Mouse (Mus musculus): ENCODE measurements around the gene Cenpu. TPM values are rescaled to one million over a fixed set of nuclear protein-coding genes. Genes with fewer than 3 reads are reported as not detected.

Gene Cenpu
- polyA plus RNA-seq, 1 experiment from 2014 or later = 7.6 TPM

- H3K27me3 ChIP-seq (replicated peaks; ENCODE audit: control insufficient read depth, insufficient read depth, low read length) = no peaks in the 10 kb centered on the region
- H3K4me2 ChIP-seq (replicated peaks; ENCODE audit: low read depth) = no peak overlapping the region
- H3K4me1 ChIP-seq (replicated peaks; ENCODE audit: control insufficient read depth, insufficient read depth, low read length) = no peaks in the 10 kb centered on the region
- WGBS = 89% methylated on average over 3 of the region's 3 CpGs
- TF ChIP-seq CTCF (IDR thresholded peaks at IDR 0.05; ENCODE audit: low read depth) = no peak
- peaks cover 72% of the 10 kb centered on the region for H3K36me3 ChIP-seq (ENCODE audit: control insufficient read depth, insufficient read depth)
- H3K4me3 ChIP-seq (ENCODE audit: low read depth, low read length) = no peak overlapping the region
- H3K9me3 ChIP-seq (ENCODE audit: control insufficient read depth) = no peaks in the 10 kb centered on the region
- no peak overlapping the region for H3K27ac ChIP-seq (ENCODE audit: low read depth, low read length)
- ATAC-seq = no peak
- no peak overlapping the region for H3K9ac ChIP-seq (ENCODE audit: low read depth, low read length)
Measured at GRCm38 (mm10) chr8:46509474-46509873, 42.4 kb upstream of the Cenpu start.

GRCm38 (mm10) chr8:46511336-46511735, 40.5 kb upstream of the Cenpu start:
- no peak for TF ChIP-seq CTCF (IDR thresholded peaks at IDR 0.05; ENCODE audit: low read depth)
- Histone ChIP-seq H3K9ac (ENCODE audit: low read depth, low read length) (no peak overlapping the region), H3K4me2 (replicated peaks; ENCODE audit: low read depth) (no peak overlapping the region), H3K4me3 (ENCODE audit: low read depth, low read length) (no peak overlapping the region), H3K27ac (ENCODE audit: low read depth, low read length) (no peak overlapping the region), H3K4me1 (replicated peaks; ENCODE audit: control insufficient read depth, insufficient read depth, low read length) (no peaks in the 10 kb centered on the region), H3K27me3 (replicated peaks; ENCODE audit: control insufficient read depth, insufficient read depth, low read length) (no peaks in the 10 kb centered on the region), H3K9me3 (ENCODE audit: control insufficient read depth) (no peaks in the 10 kb centered on the region), H3K36me3 (ENCODE audit: control insufficient read depth, insufficient read depth) (peaks cover 75% of the 10 kb centered on the region)
- ATAC-seq = no peak
- 86% methylated on average over 9 of the region's 9 CpGs for WGBS

- Histone ChIP-seq H3K9ac (ENCODE audit: low read depth, low read length) (no peak overlapping the region), H3K36me3 (ENCODE audit: control insufficient read depth, insufficient read depth) (peaks cover 73% of the 10 kb centered on the region), H3K27me3 (replicated peaks; ENCODE audit: control insufficient read depth, insufficient read depth, low read length) (no peaks in the 10 kb centered on the region), H3K9me3 (ENCODE audit: control insufficient read depth) (no peaks in the 10 kb centered on the region), H3K27ac (ENCODE audit: low read depth, low read length) (no peak overlapping the region), H3K4me2 (replicated peaks; ENCODE audit: low read depth) (no peak overlapping the region), H3K4me3 (ENCODE audit: low read depth, low read length) (no peak overlapping the region), H3K4me1 (replicated peaks; ENCODE audit: control insufficient read depth, insufficient read depth, low read length) (no peaks in the 10 kb centered on the region)
- ATAC-seq = no peak
- no peak for TF ChIP-seq CTCF (IDR thresholded peaks at IDR 0.05; ENCODE audit: low read depth)
- WGBS = 53% methylated on average over 8 of the region's 8 CpGs
Measured at GRCm38 (mm10) chr8:46512538-46512937, 39.3 kb upstream of the Cenpu start.

- Histone ChIP-seq H3K4me2 (replicated peaks; ENCODE audit: low read depth) (no peak overlapping the region), H3K9me3 (ENCODE audit: control insufficient read depth) (no peaks in the 10 kb centered on the region), H3K4me1 (replicated peaks; ENCODE audit: control insufficient read depth, insufficient read depth, low read length) (no peaks in the 10 kb centered on the region), H3K27me3 (replicated peaks; ENCODE audit: control insufficient read depth, insufficient read depth, low read length) (no peaks in the 10 kb centered on the region), H3K36me3 (ENCODE audit: control insufficient read depth, insufficient read depth) (peaks cover 83% of the 10 kb centered on the region), H3K9ac (ENCODE audit: low read depth, low read length) (no peak overlapping the region), H3K27ac (ENCODE audit: low read depth, low read length) (no peak overlapping the region), H3K4me3 (ENCODE audit: low read depth, low read length) (no peak overlapping the region)
- 74% methylated on average over 1 of the region's 1 CpGs for WGBS
- ATAC-seq = no peak
- no peak for TF ChIP-seq CTCF (IDR thresholded peaks at IDR 0.05; ENCODE audit: low read depth)
Measured at GRCm38 (mm10) chr8:46514027-46514426, 37.8 kb upstream of the Cenpu start.

GRCm38 (mm10) chr8:46520667-46521066, 31.2 kb upstream of the Cenpu start:
- 83% methylated on average over 6 of the region's 6 CpGs for WGBS
- H3K4me3 ChIP-seq (ENCODE audit: low read depth, low read length) = no peak overlapping the region
- H3K27ac ChIP-seq (ENCODE audit: low read depth, low read length) = no peak overlapping the region
- TF ChIP-seq CTCF (IDR thresholded peaks at IDR 0.05; ENCODE audit: low read depth) = no peak
- no peaks in the 10 kb centered on the region for H3K9me3 ChIP-seq (ENCODE audit: control insufficient read depth)
- H3K4me1 ChIP-seq (replicated peaks; ENCODE audit: control insufficient read depth, insufficient read depth, low read length) = peaks cover under 1% of the 10 kb centered on the region; the same call in 1 of the 2 replicates
- H3K27me3 ChIP-seq (replicated peaks; ENCODE audit: control insufficient read depth, insufficient read depth, low read length) = no peaks in the 10 kb centered on the region
- peaks cover 75% of the 10 kb centered on the region for H3K36me3 ChIP-seq (ENCODE audit: control insufficient read depth, insufficient read depth)
- ATAC-seq = no peak
- no peak overlapping the region for H3K4me2 ChIP-seq (replicated peaks; ENCODE audit: low read depth)
- H3K9ac ChIP-seq (ENCODE audit: low read depth, low read length) = no peak overlapping the region

- Histone ChIP-seq H3K9ac (ENCODE audit: low read depth, low read length) (no peak overlapping the region), H3K27me3 (replicated peaks; ENCODE audit: control insufficient read depth, insufficient read depth, low read length) (no peaks in the 10 kb centered on the region), H3K9me3 (ENCODE audit: control insufficient read depth) (no peaks in the 10 kb centered on the region), H3K4me1 (replicated peaks; ENCODE audit: control insufficient read depth, insufficient read depth, low read length) (peaks cover 3% of the 10 kb centered on the region; the same call in 1 of the 2 replicates), H3K4me2 (replicated peaks; ENCODE audit: low read depth) (no peak overlapping the region), H3K4me3 (ENCODE audit: low read depth, low read length) (no peak overlapping the region), H3K27ac (ENCODE audit: low read depth, low read length) (no peak overlapping the region), H3K36me3 (ENCODE audit: control insufficient read depth, insufficient read depth) (peaks cover 67% of the 10 kb centered on the region)
- ATAC-seq = no peak
- TF ChIP-seq CTCF (IDR thresholded peaks at IDR 0.05; ENCODE audit: low read depth) = no peak
- 62% methylated on average over 8 of the region's 8 CpGs for WGBS
Measured at GRCm38 (mm10) chr8:46526098-46526497, 25.7 kb upstream of the Cenpu start.

- TF ChIP-seq CTCF (IDR thresholded peaks at IDR 0.05; ENCODE audit: low read depth) = no peak
- Histone ChIP-seq H3K4me1 (replicated peaks; ENCODE audit: control insufficient read depth, insufficient read depth, low read length) (peaks cover 3% of the 10 kb centered on the region; the same call in 1 of the 2 replicates), H3K9me3 (ENCODE audit: control insufficient read depth) (no peaks in the 10 kb centered on the region), H3K4me3 (ENCODE audit: low read depth, low read length) (no peak overlapping the region), H3K27ac (ENCODE audit: low read depth, low read length) (no peak overlapping the region), H3K4me2 (replicated peaks; ENCODE audit: low read depth) (no peak overlapping the region), H3K36me3 (ENCODE audit: control insufficient read depth, insufficient read depth) (peaks cover 67% of the 10 kb centered on the region), H3K9ac (ENCODE audit: low read depth, low read length) (no peak overlapping the region), H3K27me3 (replicated peaks; ENCODE audit: control insufficient read depth, insufficient read depth, low read length) (no peaks in the 10 kb centered on the region)
- WGBS = 65% methylated on average over 10 of the region's 10 CpGs
- ATAC-seq = no peak
Measured at GRCm38 (mm10) chr8:46526821-46527220, 25.0 kb upstream of the Cenpu start.
